Mouse (Mus musculus) brain, embryonic 14.5 days (tissue): ENCODE measurements around the gene Dmwd.

Experiments
- CTCF ChIP-seq: fragments of 200-500 bp; IDR thresholded peaks from 2 replicates; pipeline ENCODE4 v1.5.1; 2012; ENCODE audit warnings: inconsistent platforms, mild to moderate bottlenecking, moderate library complexity, borderline replicate concordance; ENCODE audit not compliant: insufficient read depth, insufficient read length; ENCODE audit errors: extremely low read depth
- POLR2A ChIP-seq: fragments of 200-500 bp; IDR thresholded peaks from 2 replicates; pipeline ENCODE4 v1.6.1; 2012; ENCODE audit warnings: mild to moderate bottlenecking, inconsistent platforms, borderline replicate concordance; ENCODE audit not compliant: poor library complexity, insufficient read depth, insufficient read length, severe bottlenecking; ENCODE audit errors: extremely low read depth

DNA sequence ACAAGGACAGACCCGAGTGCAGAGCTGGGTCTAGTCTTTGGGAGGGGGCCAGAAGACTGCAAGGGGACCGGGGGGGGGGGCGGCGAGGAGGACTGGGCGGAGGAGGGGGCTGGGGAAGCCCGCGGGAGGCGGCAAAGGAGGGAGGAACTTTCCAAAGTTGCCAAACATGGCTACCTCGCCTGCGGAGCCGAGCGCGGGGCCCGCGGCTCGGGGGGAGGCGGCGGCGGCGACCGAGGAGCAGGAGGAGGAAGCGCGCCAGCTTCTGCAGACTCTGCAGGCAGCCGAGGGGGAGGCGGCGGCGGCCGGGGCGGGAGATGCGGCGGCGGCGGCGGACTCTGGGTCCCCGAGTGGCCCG is 18.4 kb downstream of the Dmwd start, which contains the start of gene Six5:
- TF ChIP-seq CTCF (no peak), POLR2A (0 out of 2 replicates have a peak, but pooled peaks have one; percentile 3)
